Comparison of ENCODE assay signal across 12 mouse cellular contexts in the genomic region with DNA sequence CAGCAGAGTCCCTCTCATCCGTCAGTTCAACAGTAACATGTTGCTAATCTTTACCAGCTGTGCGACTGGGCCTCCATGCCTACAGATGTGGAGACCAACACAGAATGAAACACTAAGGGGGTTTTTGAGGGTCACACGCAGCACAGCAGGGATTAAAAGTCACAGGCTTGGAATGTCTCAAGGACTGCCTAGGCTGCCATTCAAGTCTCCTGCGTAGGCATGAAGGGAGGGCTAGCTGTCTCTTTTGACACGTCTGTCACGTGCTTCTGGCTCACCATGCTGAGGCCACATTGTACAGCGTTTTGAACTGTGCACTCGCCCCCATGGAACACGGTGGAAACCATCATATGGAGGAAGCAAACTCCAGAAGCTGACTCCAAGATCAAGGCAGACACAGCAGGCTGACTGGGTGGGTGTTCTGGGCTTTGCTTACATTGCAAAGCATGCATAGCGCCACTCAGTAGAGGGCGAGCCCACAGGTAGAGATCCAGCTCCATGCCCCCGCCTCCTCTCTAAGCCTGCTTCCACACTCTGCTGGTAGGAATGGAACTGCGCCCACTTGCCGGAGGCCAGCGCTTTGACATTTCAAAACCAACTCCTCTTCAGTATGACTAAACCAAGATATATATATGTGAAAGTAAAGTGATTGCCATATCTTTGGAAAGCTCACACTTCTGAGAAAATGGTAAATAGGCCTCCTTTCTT.
DNase-seq lines count a peak whose midpoint lies in the region; ATAC-seq and TF ChIP-seq lines count a peak whose summit lies in the region.
"Had no signal": no experiment of that assay in that cellular context is flagged by ENCODE, and none has a peak within 500 bp of the region (broad histone marks: within the 10 kb centered on the region; RNA-seq: fewer than 3 reads in every experiment).

No protein-coding gene starts in this region.

- no peak for TF ChIP-seq CTCF in cortical plate, adult 2 months (IDR thresholded peaks at IDR 0.05; ENCODE audit: extremely low read depth, insufficient read depth, low read length)
- TF ChIP-seq CTCF in forebrain, postnatal 0 days (IDR thresholded peaks at IDR 0.05; ENCODE audit: low read depth), result no peak

- 77% methylated on average over 15 of the region's 15 CpGs for WGBS in limb, embryonic 10.5 days
- 88% methylated on average over 15 of the region's 15 CpGs for WGBS in forebrain, postnatal 0 days
- 82% methylated on average over 15 of the region's 15 CpGs for WGBS in hindbrain, embryonic 14.5 days

- no peaks in the 10 kb centered on the region for H3K27me3 ChIP-seq in limb, embryonic 10.5 days (ENCODE audit: low read depth, poor library complexity, severe bottlenecking)
- no peaks in the 10 kb centered on the region for H3K27me3 ChIP-seq in forebrain, postnatal 0 days (ENCODE audit: insufficient read depth, low read length)
- no peaks in the 10 kb centered on the region for H3K27me3 ChIP-seq in hindbrain, embryonic 14.5 days (ENCODE audit: control insufficient read depth, insufficient read depth, low read length)
- H3K27me3 ChIP-seq: liver, embryonic 12.5 days had no signal

- ATAC-seq in forebrain, postnatal 0 days, result no peak
- no peak for ATAC-seq in hindbrain, embryonic 14.5 days (ENCODE audit: low FRiP score)
- ATAC-seq: liver, embryonic 12.5 days had no signal

- no peaks in the 10 kb centered on the region for H3K9me3 ChIP-seq in limb, embryonic 10.5 days (replicated peaks)
- no peaks in the 10 kb centered on the region for H3K9me3 ChIP-seq in forebrain, postnatal 0 days (ENCODE audit: low read length)
- no peaks in the 10 kb centered on the region for H3K9me3 ChIP-seq in hindbrain, embryonic 14.5 days (ENCODE audit: control insufficient read depth, low read length)
- H3K9me3 ChIP-seq: liver, embryonic 12.5 days had no signal

- H3K4me2 ChIP-seq in forebrain, postnatal 0 days (ENCODE audit: low read depth), result no peak overlapping the region
- no peak overlapping the region for H3K4me2 ChIP-seq in hindbrain, embryonic 14.5 days (replicated peaks)
- H3K4me2 ChIP-seq: liver, embryonic 12.5 days had no signal

- H3K27ac ChIP-seq in cortical plate, adult 2 months (ENCODE audit: insufficient read depth, low read length), result peak overlapping the region; percentile 39; the same call in 1 of the 2 replicates
- peak overlapping the region; percentile 30 for H3K27ac ChIP-seq in limb, embryonic 10.5 days
- no peak overlapping the region for H3K27ac ChIP-seq in forebrain, postnatal 0 days (ENCODE audit: low read depth, low read length)
- no peak overlapping the region for H3K27ac ChIP-seq in hindbrain, embryonic 14.5 days
- H3K27ac ChIP-seq: liver, embryonic 12.5 days had no signal

- peaks cover 2% of the 10 kb centered on the region; the same call in 1 of the 2 replicates for H3K4me1 ChIP-seq in cortical plate, adult 2 months (ENCODE audit: control insufficient read depth, insufficient read depth, low read length)
- peaks cover 8% of the 10 kb centered on the region for H3K4me1 ChIP-seq in limb, embryonic 10.5 days
- no peaks in the 10 kb centered on the region for H3K4me1 ChIP-seq in forebrain, postnatal 0 days (ENCODE audit: insufficient read depth)
- no peaks in the 10 kb centered on the region for H3K4me1 ChIP-seq in hindbrain, embryonic 14.5 days (replicated peaks; ENCODE audit: control insufficient read depth, insufficient read depth, low read length)
- H3K4me1 ChIP-seq: liver, embryonic 12.5 days had no signal

- DNase-seq in layer of hippocampus, adult 11-12 months (ENCODE audit: low spot score), result peak; percentile 37
- no peak for DNase-seq in layer of hippocampus, postnatal 36 days
- peak; percentile 35 for DNase-seq in forelimb bud, embryonic 11.5 days (ENCODE audit: low read depth, low spot score)
- peak; percentile 40 for DNase-seq in limb, embryonic 10.5 days (ENCODE audit: low spot score)
- no peak for DNase-seq in cerebellum, adult 8-10 months
- DNase-seq in forebrain, postnatal 0 days, result no peak
- no peak for DNase-seq in hindbrain, embryonic 14.5 days (ENCODE audit: low spot score)
- DNase-seq: cerebellum, postnatal 14 days; heart, postnatal 14 days; kidney, postnatal 14 days had no signal

- no peak overlapping the region for H3K9ac ChIP-seq in forebrain, postnatal 0 days
- H3K9ac ChIP-seq in hindbrain, embryonic 14.5 days, result no peak overlapping the region
- H3K9ac ChIP-seq: liver, embryonic 12.5 days had no signal

- H3K4me3 ChIP-seq in cortical plate, adult 2 months (ENCODE audit: insufficient read depth, low read length), result no peak overlapping the region
- no peak overlapping the region for H3K4me3 ChIP-seq in limb, embryonic 10.5 days
- no peak overlapping the region for H3K4me3 ChIP-seq in forebrain, postnatal 0 days (ENCODE audit: low read depth, low read length)
- H3K4me3 ChIP-seq in hindbrain, embryonic 14.5 days (replicated peaks; ENCODE audit: low read length), result no peak overlapping the region
- H3K4me3 ChIP-seq: liver, embryonic 12.5 days had no signal

- no peak for TF ChIP-seq POLR2A in cortical plate, adult 2 months (IDR thresholded peaks at IDR 0.05; ENCODE audit: extremely low read depth, insufficient read depth, low read length)

- H3K36me3 ChIP-seq in limb, embryonic 10.5 days, result no peaks in the 10 kb centered on the region
- no peaks in the 10 kb centered on the region for H3K36me3 ChIP-seq in forebrain, postnatal 0 days (ENCODE audit: insufficient read depth)
- no peaks in the 10 kb centered on the region for H3K36me3 ChIP-seq in hindbrain, embryonic 14.5 days (replicated peaks; ENCODE audit: control insufficient read depth, insufficient read depth)
- H3K36me3 ChIP-seq: liver, embryonic 12.5 days had no signal

Comparison
In these comparisons a context has a peak if more than half of its experiments do, and no peak if none do; other contexts are left out.
1. DNase-seq: peak in layer of hippocampus, adult 11-12 months (single experiment), forelimb bud, embryonic 11.5 days (single experiment) and limb, embryonic 10.5 days (single experiment); none in layer of hippocampus, postnatal 36 days (0 of 2), cerebellum, adult 8-10 months (single experiment), forebrain, postnatal 0 days (single experiment) and hindbrain, embryonic 14.5 days (single experiment).
2. H3K27ac ChIP-seq: peak in cortical plate, adult 2 months (single experiment) and limb, embryonic 10.5 days (single experiment); none in forebrain, postnatal 0 days (single experiment) and hindbrain, embryonic 14.5 days (single experiment).